Mouse (Mus musculus) retina, postnatal 1 day (tissue): Measurements from ENCODE around the gene Fam102b.

Experiments used
- DNase-seq: peaks from one replicate; pipeline ENCODE4 v3.0.0-alpha.2; 2012

Gene Fam102b

GRCm38 (mm10) chr3:109010489-109011260, 16.7 kb downstream of the Fam102b start:
- DNase-seq, result no peak

GRCm38 (mm10) chr3:109008180-109008579, 19.2 kb downstream of the Fam102b start:
- DNase-seq, result no peak

GRCm38 (mm10) chr3:109005777-109006176, 21.6 kb downstream of the Fam102b start:
- no peak for DNase-seq

- no peak for DNase-seq
These were observed 28.2 kb downstream of the Fam102b start for GRCm38 (mm10) chr3:108999173-108999572.

- DNase-seq, result no peak
These were observed 29.6 kb downstream of the Fam102b start for GRCm38 (mm10) chr3:108997762-108998161.

GRCm38 (mm10) chr3:108997284-108997683, 30.1 kb downstream of the Fam102b start:
- DNase-seq, result no peak

GRCm38 (mm10) chr3:108995379-108995778, 32.0 kb downstream of the Fam102b start:
- DNase-seq, result no peak

GRCm38 (mm10) chr3:108994477-108994876, 32.9 kb downstream of the Fam102b start:
- no peak for DNase-seq

GRCm38 (mm10) chr3:108989971-108990548, 37.3 kb downstream of the Fam102b start:
- DNase-seq, result no peak

GRCm38 (mm10) chr3:108987009-108987659, 40.3 kb downstream of the Fam102b start:
- no peak for DNase-seq

GRCm38 (mm10) chr3:108986534-108986933, 40.9 kb downstream of the Fam102b start:
- DNase-seq, result no peak

- no peak for DNase-seq
These were observed 43.4 kb downstream of the Fam102b start for GRCm38 (mm10) chr3:108983989-108984388.

GRCm38 (mm10) chr3:108981946-108982345, 45.5 kb downstream of the Fam102b start:
- no peak for DNase-seq

GRCm38 (mm10) chr3:108977340-108978030, 49.9 kb downstream of the Fam102b start:
- no peak for DNase-seq

- DNase-seq, result no peak
These were observed 52.4 kb downstream of the Fam102b start for GRCm38 (mm10) chr3:108974920-108975485.

GRCm38 (mm10) chr3:108973980-108974660, 53.3 kb downstream of the Fam102b start:
- no peak for DNase-seq

- DNase-seq, result no peak
These were observed 61.4 kb downstream of the Fam102b start for GRCm38 (mm10) chr3:108966051-108966450.

GRCm38 (mm10) chr3:108964361-108965044, 62.9 kb downstream of the Fam102b start:
- DNase-seq, result no peak

- no peak for DNase-seq
These were observed 63.6 kb downstream of the Fam102b start for GRCm38 (mm10) chr3:108963776-108964175.

- DNase-seq, result no peak
These were observed 64.1 kb downstream of the Fam102b start for GRCm38 (mm10) chr3:108963278-108963677.

- DNase-seq, result peak; percentile 36
These were observed 65.8 kb downstream of the Fam102b start for GRCm38 (mm10) chr3:108961655-108962054.

GRCm38 (mm10) chr3:108961226-108961625, 66.2 kb downstream of the Fam102b start:
- peak; percentile 49 for DNase-seq
